Mouse (Mus musculus): ENCODE data around the gene Pofut2. TPM values are rescaled to one million over a fixed set of nuclear protein-coding genes. Genes with fewer than 3 reads are reported as not detected.

The Pofut2 gene
- total RNA-seq, 2 experiments from 2014 or later, result 66.7 to 70.2 TPM

DNA sequence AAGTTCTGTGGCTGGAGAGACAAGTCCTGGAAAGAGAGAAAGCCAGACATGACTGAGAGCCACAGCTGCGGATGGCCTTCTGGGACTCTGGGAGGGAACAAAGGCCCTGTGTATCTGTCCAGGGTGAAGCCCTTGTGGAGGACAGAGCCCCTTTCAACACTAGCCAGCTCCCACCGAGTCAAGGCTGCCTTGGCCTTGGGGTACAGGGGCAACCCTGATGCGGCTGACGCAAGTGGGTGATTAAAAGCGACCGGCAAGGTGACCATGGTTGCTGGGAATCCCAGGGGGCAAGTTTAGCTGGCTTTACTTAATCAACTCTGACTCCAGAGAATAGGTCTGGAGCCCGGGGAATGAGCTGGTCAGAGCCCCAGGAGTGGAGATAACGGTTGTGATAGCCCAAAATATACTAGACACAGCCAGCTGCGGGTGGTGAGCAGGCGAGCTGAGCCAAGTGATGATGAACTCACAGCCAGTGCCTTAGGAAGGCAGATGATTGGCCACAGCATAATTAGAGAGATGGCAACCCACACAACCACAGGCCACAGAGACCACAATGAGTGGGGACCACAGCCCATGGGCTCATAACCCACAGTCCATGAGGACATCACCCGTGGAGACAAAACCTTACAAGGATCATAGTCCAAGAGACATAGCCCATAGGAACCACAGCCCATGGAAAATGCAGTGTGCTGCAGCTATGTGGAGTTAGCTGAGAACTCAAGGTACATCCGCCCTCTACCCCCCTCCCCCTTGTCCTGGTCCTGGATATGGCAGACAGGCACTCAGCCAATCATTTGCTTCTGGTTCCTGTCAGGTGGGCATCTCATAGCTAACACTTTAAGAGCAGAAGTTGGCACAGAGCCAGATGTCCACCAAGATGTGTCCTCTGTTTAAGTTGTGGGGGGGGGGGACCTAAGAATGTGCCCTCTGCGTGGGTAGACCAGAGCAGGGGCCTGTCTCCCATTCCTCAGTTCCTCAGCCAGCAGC, 29.1 kb upstream of the Pofut2 start:
- DNase-seq (ENCODE audit: low spot score in 2 of 2), result no peak

DNA sequence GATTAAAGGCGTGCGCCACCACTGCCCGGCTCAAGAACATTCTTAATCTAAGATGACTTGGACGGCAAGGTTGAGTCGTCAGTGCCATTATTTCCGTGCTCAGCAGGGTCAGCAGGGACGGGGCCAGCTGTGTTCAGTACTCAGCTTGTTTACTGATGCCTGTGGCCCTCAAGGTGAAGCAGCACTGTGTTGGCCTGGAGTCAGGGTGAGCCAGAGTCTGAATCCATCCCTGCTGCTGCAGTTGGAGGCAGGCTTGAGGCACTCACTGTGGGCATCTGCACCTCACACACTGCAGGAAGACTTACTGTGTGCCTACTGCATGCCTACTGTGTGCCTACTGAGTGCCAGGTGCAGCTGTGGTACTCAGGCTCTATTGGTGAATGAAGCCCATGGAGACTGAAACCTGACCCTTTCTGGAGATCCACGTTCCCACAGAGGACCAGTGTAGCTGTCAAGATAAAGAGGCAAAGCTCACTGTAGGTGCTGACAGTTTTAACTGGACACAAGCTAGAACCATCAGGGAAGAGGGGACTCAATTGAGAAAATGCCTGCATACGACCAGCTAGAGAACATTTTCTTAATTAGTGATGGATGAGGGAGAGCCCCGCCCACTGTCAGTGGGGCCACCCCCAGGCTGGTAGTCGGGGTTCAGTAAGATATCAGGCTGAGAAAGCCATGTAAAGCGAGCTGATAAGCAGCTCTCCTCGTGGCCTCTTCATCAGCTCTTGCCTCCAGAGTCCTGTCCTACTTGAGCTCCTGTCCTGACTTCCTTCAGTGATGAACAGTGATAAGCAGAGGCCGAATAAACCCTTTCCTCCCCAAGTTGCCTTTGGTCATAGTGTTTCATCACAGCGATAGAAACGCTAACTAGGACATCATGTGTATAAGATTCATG, 26.9 kb upstream of the Pofut2 start:
- no peak for DNase-seq (ENCODE audit: low spot score in 2 of 2)

DNA sequence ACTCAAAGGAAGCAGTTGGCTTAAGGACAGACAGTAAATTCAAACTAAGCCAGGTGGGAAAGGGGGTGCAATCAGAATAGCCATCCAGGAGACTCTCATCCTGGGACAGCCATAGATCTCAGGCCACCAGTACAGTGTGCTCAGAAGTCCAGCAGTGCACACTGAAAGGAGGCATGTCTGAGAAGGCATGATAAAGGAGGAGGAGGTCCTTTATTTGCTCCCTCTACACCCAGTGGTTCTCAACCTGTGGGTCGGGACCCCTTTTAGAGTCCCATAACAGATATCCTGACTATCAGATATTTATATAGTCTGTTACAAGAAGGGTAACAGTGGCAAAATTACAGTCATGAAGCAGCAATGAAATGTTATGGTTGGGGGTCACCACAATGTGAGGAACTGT, 25.8 kb upstream of the Pofut2 start:
- no peak for DNase-seq (ENCODE audit: low spot score in 2 of 2)

DNA sequence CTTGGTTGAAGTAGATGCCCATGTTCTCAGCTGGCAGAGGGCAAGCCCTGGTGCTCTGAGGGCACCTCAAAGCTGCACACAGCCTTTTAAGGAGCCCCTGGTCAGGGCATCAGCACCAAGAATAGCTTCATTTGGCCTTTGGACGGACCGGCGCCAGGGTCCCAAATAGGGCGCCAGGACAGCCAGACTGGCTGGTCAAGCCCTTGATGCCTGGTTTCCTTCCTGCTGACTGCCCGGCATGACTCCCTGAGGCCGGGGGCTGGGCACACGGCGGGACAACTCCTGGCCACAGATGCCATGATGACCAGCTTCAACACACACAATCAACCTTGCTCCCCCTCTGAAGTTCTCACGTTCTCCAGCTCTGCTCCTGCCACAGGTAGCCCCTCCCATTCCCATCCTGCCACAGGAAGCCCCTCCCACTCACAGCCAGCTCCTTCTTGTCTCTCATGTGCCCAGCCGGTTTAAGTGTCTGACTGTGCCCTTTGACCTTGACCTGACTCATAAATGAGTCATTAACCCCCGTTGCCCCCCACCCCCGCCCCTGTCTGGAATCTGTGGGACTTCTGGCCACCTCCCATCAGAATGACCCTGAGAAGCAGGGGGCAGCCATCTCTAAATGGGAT, 23.9 kb upstream of the Pofut2 start:
- DNase-seq (ENCODE audit: low spot score in 2 of 2), result no peak

DNA sequence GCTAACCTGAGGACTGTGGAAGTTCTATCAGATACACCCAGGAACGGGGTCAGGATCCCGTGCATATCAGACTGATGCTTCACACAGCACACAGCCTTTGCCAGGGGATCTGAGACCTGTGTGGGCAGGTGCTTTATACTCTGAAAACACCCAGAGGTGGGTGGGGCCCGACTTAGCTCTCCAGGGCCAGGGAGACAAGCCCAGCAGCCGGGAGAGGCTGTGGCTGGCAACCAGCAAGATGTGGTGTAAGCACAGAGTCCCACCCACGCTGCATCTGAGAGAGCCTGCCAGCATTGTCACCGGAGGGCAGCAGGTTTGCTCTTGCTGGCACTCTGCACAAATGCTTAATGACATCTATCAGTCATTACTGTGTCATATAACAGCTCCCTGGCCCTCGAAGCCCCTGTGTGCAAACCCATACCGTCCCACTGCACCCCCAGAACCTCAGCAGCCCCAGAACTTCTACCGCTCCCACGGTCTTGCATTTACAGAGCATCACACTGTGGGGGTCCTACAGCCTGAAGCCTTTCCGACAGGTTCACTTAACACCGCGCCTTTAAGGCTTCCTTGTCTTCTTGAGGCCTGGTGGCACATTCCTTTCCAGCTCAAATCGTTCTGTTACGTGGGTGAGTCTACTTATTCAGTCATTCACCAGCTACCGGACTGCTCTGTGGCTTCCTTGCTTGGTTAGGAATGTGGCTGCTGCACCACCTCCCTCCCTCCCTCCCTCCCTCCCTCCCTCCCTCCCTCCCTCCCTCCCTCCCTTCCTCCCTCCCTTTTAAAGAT, 21.0 kb upstream of the Pofut2 start:
- DNase-seq (ENCODE audit: low spot score in 2 of 2), result no peak

DNA sequence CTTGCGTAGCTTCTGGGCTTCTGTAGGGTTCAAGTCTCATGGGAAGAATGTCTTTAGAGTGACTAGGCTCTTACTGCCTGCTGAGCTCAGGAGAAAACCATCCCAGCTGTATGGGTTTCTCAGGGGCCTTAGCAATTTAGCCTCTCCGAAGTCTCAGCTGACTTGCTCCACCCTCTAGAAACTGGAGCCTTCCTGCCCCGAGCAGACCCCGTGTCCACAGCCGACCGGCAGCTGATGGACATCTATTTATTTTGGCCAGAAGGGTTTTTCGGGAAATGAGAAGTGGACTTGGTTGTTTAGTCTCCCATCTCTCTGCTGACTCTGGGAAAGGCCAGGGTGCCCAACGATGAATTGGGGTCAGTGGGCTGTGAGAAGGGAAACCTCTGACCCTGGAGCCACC, 18.3 kb upstream of the Pofut2 start:
- no peak for DNase-seq (ENCODE audit: low spot score in 2 of 2)

DNA sequence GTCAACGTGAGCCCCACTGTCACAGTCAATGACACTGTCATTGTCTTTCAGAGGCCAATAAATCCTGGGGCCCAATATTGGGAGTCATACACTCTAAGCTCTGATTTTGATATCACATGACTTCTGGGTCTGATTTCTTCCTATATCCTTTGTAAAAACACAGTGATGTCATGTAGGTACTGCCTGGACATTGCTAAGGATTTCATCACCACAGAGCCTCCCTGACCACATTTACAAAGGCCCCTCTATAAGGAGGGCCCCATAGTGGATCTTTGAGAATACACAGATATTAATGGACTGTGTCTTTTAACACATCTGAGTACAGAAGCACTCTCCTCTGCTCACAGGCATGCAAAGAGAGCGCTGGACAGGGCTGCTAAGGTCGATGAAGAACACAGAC, 16.6 kb upstream of the Pofut2 start:
- DNase-seq (ENCODE audit: low spot score in 2 of 2), result no peak

DNA sequence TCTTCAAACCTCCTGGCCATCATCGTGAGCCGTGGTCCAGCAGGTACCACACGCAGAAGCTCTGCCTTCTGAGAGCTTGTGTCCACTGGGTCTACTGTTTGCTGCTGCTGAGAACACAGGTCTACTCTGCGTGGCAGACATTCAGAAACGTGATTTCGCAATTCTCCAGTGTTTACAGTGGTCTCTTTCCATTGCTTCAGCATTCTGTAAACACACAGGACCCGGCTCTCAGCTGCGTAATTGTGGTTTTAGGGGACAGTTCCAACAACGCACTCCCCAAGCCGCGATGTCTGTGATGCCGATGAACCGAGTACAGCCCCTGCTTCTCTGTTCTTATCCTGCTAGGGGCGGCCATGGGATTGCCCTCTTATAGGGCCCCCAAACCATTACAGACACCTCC, 16.1 kb upstream of the Pofut2 start:
- DNase-seq (ENCODE audit: low spot score in 2 of 2), result no peak

DNA sequence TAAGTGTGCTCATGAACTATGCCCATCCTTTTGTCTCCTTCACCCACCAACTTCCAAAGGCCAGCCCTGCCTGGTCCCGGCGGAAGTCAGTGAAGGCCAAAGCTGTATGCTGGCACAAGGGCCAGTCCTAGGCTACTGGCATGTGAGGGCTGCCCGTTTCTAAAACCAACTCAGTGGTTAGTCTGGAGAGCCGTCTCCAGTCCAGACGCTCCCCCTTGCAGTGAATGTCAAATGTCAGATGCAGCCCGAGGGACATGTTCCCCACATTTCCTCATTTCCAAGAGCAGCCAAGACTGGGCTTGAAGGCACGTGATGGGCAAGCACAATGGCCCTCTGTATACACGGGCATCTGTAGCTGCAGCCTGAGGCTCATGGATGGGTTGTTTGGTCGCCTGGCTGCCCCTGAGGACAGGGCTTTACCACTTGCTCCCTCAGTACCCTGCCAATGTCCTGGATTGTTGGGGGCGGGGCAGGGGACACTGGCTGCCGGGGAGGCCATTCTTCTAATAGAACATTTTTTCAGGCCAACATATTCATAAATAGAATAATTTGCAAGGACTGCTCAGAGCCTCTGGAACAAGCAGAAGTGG, 15.4 kb upstream of the Pofut2 start:
- DNase-seq (ENCODE audit: low spot score in 2 of 2), result no peak

DNA sequence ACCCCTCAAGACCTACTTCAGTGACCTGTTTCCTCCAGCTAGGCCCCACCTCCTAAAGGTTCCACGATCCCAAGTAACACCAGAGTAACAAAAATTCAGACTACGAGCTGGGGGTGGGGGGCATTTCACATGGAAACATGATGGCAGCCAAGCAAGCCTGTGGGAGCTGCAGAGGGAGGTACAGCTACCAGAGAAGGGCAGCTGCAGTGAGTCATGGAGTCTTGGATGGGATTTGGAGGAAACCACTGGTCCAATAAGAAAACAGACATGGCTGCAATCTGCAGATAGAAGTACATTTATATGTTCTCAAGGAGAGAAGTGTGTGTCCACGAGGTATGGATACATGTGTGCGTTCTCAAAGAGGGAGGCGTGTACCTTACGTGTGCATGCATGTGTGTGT, 14.2 kb upstream of the Pofut2 start:
- DNase-seq (ENCODE audit: low spot score in 2 of 2), result no peak

DNA sequence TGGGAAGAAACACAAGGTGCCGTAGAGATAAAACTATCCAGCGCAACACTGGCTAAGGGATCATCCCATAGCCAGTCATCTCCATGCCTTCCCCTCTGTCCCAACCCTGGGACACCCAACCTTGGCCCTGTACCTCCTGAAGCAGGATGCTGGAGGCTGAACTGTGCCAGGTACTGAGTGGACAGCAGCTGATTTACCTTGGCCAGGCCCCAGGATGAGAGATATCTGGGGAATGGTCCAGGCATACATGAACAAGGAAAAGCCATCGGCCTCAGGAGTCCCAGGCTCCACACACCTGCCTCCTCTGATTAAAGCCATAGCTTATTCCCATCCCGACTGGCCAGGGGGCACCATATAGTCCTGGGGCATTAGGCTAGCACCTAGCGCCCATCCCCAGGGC, 12.0 kb upstream of the Pofut2 start:
- DNase-seq (ENCODE audit: low spot score in 2 of 2), result no peak

DNA sequence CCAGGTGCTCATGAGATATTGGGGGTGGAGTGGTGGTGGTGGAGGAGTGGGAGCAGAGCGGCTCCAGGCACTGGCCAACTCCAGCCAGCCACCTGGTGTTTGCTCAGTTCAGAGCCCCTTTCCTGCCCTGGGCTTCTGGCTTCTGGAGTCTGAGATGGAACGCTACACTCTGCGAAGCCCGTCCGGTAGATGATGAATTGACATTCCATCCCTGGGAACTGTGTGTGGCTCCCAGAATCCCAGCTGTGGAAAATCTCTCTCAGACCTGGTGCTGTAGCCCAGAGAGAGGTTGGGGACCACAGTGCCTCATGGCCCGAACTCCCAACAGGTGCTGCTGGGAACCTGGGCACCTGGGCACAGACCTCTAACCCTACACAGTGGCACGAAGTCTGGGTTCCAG, 11.3 kb upstream of the Pofut2 start:
- no peak for DNase-seq (ENCODE audit: low spot score in 2 of 2)

DNA sequence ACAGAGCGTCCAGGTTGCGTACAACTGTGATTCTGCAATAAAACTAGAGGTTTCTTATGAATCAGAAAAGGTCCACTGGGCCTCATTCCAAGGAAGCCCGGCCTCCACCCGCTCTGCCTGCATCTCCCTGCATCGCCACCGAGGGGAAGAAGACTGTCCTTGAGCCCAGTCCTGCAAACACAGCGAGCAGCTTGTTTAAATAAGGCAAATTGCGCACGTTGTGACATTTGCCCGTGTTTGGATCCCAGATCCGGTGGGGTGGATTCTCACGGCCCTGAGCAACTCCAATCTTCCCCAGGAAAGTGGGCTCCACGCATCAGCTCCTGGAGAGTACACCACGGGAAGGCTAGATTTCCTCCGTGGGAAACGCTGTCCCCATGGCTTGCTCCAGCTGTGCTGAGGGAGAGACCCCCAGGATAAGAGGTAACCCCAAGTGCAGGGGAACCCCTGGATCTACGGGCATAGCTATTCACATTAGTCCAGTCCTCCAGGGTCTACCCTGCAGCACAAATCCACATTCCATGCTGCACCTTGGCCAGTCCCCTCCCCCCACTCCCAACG, 7.7 kb upstream of the Pofut2 start:
- peak in 1 of 2 experiments; percentile 62 for DNase-seq (ENCODE audit: low spot score in 2 of 2)

DNA sequence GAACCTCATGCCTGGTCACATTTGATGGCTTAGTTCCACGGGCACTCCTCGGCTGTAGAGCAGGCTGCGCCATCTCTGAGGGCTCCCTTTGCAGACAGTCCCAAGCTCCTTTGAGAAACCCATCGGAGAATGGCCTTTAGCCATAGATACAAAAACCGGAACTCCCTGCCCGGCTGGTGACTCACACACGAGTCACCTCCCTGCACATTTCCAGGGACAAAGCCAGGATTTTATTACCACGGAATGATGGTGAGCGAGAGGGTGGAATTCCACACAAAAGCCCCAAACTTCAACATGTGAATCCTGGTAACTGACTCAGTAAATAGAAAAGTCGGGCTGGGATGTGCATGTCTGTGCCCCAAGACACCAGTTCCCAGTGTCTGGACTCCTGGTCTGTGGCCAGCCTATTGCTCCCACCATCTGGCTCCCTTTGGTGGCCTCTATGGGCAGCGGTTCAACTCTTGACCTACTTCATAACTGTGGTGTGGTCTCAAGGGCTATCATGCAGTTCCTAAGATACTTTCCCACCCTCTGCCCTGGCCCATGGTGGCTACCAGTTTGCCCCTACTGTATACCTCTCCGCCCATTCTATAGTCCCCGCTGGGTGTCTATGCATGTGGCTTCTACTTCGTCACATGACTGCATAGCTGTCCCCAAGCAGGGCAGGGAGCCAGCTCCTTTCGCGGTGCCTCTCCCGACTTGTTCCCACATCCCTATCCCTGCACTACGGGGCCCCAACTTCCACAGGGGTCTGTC, 7.1 kb upstream of the Pofut2 start:
- peak in 1 of 2 experiments; percentile 51 for DNase-seq (ENCODE audit: low spot score in 2 of 2)

DNA sequence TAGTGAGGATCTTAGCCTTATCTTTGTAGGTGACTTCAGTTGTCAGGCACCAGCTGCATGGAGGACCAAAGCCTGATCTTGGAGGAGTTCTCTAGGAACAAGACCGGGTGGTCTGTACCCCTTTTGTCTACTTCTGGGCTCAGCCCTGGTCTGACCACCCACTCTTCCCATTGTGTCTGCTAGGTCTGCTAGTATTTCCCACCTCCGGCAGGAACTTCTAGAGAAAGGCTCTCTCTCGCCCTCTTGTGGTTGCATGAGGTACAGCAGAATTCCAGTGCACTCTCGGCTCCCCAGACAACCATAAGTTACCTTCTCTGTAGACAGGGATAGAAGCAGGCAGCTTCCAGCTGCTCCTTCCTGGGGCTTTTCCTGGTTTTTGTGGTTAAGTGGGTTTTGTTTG, 6.2 kb upstream of the Pofut2 start:
- DNase-seq (ENCODE audit: low spot score in 2 of 2), result peak; percentile 70 to 78

DNA sequence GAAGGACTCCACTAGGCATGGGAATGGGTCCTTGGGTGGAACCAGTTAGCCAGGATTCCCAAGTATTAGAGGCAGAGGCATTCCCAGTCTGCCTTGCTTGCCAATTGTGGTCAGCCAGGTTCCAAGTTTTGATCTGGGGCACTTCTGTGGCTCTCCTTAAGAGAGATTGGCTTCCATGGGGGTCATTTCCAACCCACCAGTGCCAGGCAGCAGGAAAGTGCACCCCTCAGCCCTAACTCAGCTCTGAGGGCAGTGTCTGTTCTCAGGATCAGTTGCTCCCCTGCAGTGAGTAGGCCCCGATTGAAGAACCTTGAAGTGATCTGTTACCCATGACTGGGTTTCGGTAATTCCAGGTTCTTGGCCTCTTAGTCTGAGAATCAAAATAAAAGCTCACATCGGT, 3.8 kb upstream of the Pofut2 start:
- DNase-seq (ENCODE audit: low spot score in 2 of 2), result no peak

DNA sequence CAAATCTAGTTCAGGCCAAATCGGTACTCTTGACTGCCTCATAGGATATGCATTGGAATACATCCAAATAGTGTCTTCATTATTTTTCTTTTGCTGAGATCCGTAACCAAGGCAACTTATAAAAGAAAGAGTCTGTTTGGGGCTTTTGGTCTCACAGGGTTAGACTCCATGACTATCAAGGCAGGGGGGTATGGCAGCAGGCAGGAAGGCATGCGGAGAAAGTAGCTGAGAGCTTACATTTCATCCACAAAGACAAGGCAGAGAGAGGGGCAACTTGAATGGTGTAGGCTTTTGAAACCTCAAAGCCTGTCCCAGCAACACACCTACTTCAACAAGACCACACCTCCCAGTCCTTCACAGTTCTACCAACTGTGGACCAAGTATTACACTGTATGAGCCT, 3.3 kb upstream of the Pofut2 start:
- no peak for DNase-seq (ENCODE audit: low spot score in 2 of 2)

DNA sequence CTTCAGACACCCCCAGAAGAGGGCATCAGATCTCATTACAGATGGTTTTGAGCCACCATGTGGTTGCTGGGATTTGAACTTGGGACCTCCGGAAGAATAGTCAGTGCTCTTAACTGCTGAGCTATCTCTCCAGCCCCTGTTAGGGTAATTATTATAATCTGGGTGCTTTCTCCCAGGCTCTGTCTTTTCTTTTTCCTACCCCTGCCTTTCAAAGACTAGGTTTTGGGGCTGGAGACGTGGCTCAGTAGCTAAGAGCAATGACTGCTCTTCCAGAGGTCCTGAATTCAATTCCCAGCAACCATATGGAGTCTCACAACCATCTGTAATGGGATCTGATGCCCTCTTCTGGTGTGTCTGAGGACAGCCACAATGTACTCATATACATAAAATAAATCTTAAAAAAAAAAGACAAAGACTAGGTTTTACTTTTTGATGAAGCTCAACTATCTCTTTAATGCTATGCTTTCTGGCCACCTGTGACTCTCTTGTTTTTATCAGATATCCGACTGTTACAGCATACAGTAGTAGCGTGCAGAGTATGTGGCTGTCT, 902 bp upstream of the Pofut2 start:
- no peak for DNase-seq (ENCODE audit: low spot score in 2 of 2)

Data from gastrocnemius, postnatal 4 days (tissue).